Mouse (Mus musculus) common myeloid progenitor, adult 5-6 weeks (primary cell): ENCODE measurements around the gene Nr2f2. TPM values are rescaled to one million over a fixed set of nuclear protein-coding genes. Genes with fewer than 3 reads are reported as not detected.

Source experiments
- ATAC-seq: replicated peaks from 2 replicates; pipeline ENCODE4 v1.8.0; 2016; ENCODE audit warnings: low read depth, mild to moderate bottlenecking, moderate TSS enrichment, inconsistent platforms; ENCODE audit not compliant: poor library complexity, severe bottlenecking
- total RNA-seq: library from RNA; stranded (forward); fragments of 200-1000, 187-1606 nt; gene quantifications from 2 replicates; pipeline ENCODE4 v1.2.3, GENCODE M21; 2017

Nr2f2 gene
- total RNA-seq, 1 experiment from 2014 or later: not detected

- ATAC-seq: no peak
Observed at GRCm38 (mm10) chr7:70354606-70355356, 11.8 kb downstream of the Nr2f2 start.

GRCm38 (mm10) chr7:70353151-70353550 is 13.4 kb downstream of the Nr2f2 start:
- ATAC-seq: no peak

GRCm38 (mm10) chr7:70352617-70353016 is 13.9 kb downstream of the Nr2f2 start:
- ATAC-seq: no peak

GRCm38 (mm10) chr7:70351981-70352560 is 14.5 kb downstream of the Nr2f2 start:
- no peak for ATAC-seq

- ATAC-seq: no peak
Observed at GRCm38 (mm10) chr7:70350781-70351551, 15.6 kb downstream of the Nr2f2 start.

- ATAC-seq: no peak
Observed at GRCm38 (mm10) chr7:70349981-70350670, 16.4 kb downstream of the Nr2f2 start.

GRCm38 (mm10) chr7:70348977-70349615 is 17.4 kb downstream of the Nr2f2 start:
- ATAC-seq: no peak

- no peak for ATAC-seq
Observed at GRCm38 (mm10) chr7:70348064-70348976, 18.2 kb downstream of the Nr2f2 start.

- ATAC-seq: no peak
Observed at GRCm38 (mm10) chr7:70347618-70347958, 18.9 kb downstream of the Nr2f2 start.

- ATAC-seq: no peak
Observed at GRCm38 (mm10) chr7:70346951-70347617, 19.5 kb downstream of the Nr2f2 start.

- peak; percentile 67 for ATAC-seq
Observed at GRCm38 (mm10) chr7:70346010-70346536, 20.5 kb downstream of the Nr2f2 start.

- ATAC-seq: no peak
Observed at GRCm38 (mm10) chr7:70343426-70343825, 23.1 kb downstream of the Nr2f2 start.

GRCm38 (mm10) chr7:70342771-70343170 is 23.8 kb downstream of the Nr2f2 start:
- ATAC-seq: no peak

- ATAC-seq: no peak
Observed at GRCm38 (mm10) chr7:70342076-70342475, 24.5 kb downstream of the Nr2f2 start.

GRCm38 (mm10) chr7:70339998-70340630 is 26.4 kb downstream of the Nr2f2 start:
- no peak for ATAC-seq

- no peak for ATAC-seq
Observed at GRCm38 (mm10) chr7:70338265-70338640, 28.3 kb downstream of the Nr2f2 start.

- no peak for ATAC-seq
Observed at GRCm38 (mm10) chr7:70337581-70338264, 28.8 kb downstream of the Nr2f2 start.
